Mouse (Mus musculus): ENCODE measurements around the gene Adamtsl4. TPM values are rescaled to one million over a fixed set of nuclear protein-coding genes. Genes with fewer than 3 reads are reported as not detected.

Adamtsl4 gene
- polyA plus RNA-seq, 1 experiment from 2014 or later, result 0.80 TPM

GRCm38 (mm10) chr3:95676745-95677419, 10.8 kb downstream of the Adamtsl4 start:
- Histone ChIP-seq H3K4me1 (ENCODE audit: control insufficient read depth, insufficient read depth, low read length) (no peaks in the 10 kb centered on the region), H3K9me3 (ENCODE audit: control insufficient read depth, low read length) (no peaks in the 10 kb centered on the region), H3K9ac (replicated peaks; ENCODE audit: low read length) (no peak overlapping the region), H3K4me3 (replicated peaks; ENCODE audit: low read depth, low read length) (no peak overlapping the region), H3K27me3 (ENCODE audit: control insufficient read depth, insufficient read depth, low read length) (no peaks in the 10 kb centered on the region), H3K27ac (replicated peaks; ENCODE audit: low read depth, low read length) (no peak overlapping the region), H3K4me2 (ENCODE audit: low read length) (no peak overlapping the region), H3K36me3 (ENCODE audit: control insufficient read depth, insufficient read depth, low read length) (0 out of 2 replicates have a peak, but pooled peaks cover 10% of the 10 kb centered on the region)
- 57% methylated on average over 15 of the region's 15 CpGs for WGBS
- peak; percentile 50 for DNase-seq
- no peak for ATAC-seq (ENCODE audit: low FRiP score, low TSS enrichment)

GRCm38 (mm10) chr3:95675301-95676092, 12.2 kb downstream of the Adamtsl4 start:
- no peaks in the 10 kb centered on the region for H3K4me1 ChIP-seq (ENCODE audit: control insufficient read depth, insufficient read depth, low read length)
- H3K4me2 ChIP-seq (ENCODE audit: low read length), result no peak overlapping the region
- peak; percentile 81 for DNase-seq
- H3K9me3 ChIP-seq (ENCODE audit: control insufficient read depth, low read length), result no peaks in the 10 kb centered on the region
- H3K36me3 ChIP-seq (ENCODE audit: control insufficient read depth, insufficient read depth, low read length), result 0 out of 2 replicates have a peak, but pooled peaks cover 10% of the 10 kb centered on the region
- H3K27me3 ChIP-seq (ENCODE audit: control insufficient read depth, insufficient read depth, low read length), result no peaks in the 10 kb centered on the region
- no peak overlapping the region for H3K9ac ChIP-seq (replicated peaks; ENCODE audit: low read length)
- no peak overlapping the region for H3K4me3 ChIP-seq (replicated peaks; ENCODE audit: low read depth, low read length)
- 0 out of 2 replicates have a peak overlapping the region, but pooled peaks have one; percentile 13 for H3K27ac ChIP-seq (replicated peaks; ENCODE audit: low read depth, low read length)
- WGBS, result 28% methylated on average over 8 of the region's 8 CpGs
- ATAC-seq (ENCODE audit: low FRiP score, low TSS enrichment), result no peak; the same call in 1 of the 2 replicates

GRCm38 (mm10) chr3:95674812-95675211, 12.9 kb downstream of the Adamtsl4 start:
- no peaks in the 10 kb centered on the region for H3K9me3 ChIP-seq (ENCODE audit: control insufficient read depth, low read length)
- H3K36me3 ChIP-seq (ENCODE audit: control insufficient read depth, insufficient read depth, low read length), result 0 out of 2 replicates have a peak, but pooled peaks cover 10% of the 10 kb centered on the region
- no peaks in the 10 kb centered on the region for H3K4me1 ChIP-seq (ENCODE audit: control insufficient read depth, insufficient read depth, low read length)
- H3K4me3 ChIP-seq (replicated peaks; ENCODE audit: low read depth, low read length), result no peak overlapping the region
- ATAC-seq (ENCODE audit: low FRiP score, low TSS enrichment) (no peak), DNase-seq (no peak)
- no peak overlapping the region for H3K9ac ChIP-seq (replicated peaks; ENCODE audit: low read length)
- 43% methylated on average over 6 of the region's 6 CpGs for WGBS
- no peak overlapping the region for H3K27ac ChIP-seq (replicated peaks; ENCODE audit: low read depth, low read length)
- H3K4me2 ChIP-seq (ENCODE audit: low read length), result no peak overlapping the region
- no peaks in the 10 kb centered on the region for H3K27me3 ChIP-seq (ENCODE audit: control insufficient read depth, insufficient read depth, low read length)

GRCm38 (mm10) chr3:95674236-95674635, 13.5 kb downstream of the Adamtsl4 start:
- H3K4me2 ChIP-seq (ENCODE audit: low read length), result no peak overlapping the region
- H3K4me3 ChIP-seq (replicated peaks; ENCODE audit: low read depth, low read length), result no peak overlapping the region
- H3K4me1 ChIP-seq (ENCODE audit: control insufficient read depth, insufficient read depth, low read length), result no peaks in the 10 kb centered on the region
- 0 out of 2 replicates have a peak, but pooled peaks cover 10% of the 10 kb centered on the region for H3K36me3 ChIP-seq (ENCODE audit: control insufficient read depth, insufficient read depth, low read length)
- ATAC-seq (ENCODE audit: low FRiP score, low TSS enrichment), result no peak
- 51% methylated on average over 2 of the region's 2 CpGs for WGBS
- no peak for DNase-seq
- H3K27ac ChIP-seq (replicated peaks; ENCODE audit: low read depth, low read length), result no peak overlapping the region
- H3K27me3 ChIP-seq (ENCODE audit: control insufficient read depth, insufficient read depth, low read length), result no peaks in the 10 kb centered on the region
- no peak overlapping the region for H3K9ac ChIP-seq (replicated peaks; ENCODE audit: low read length)
- H3K9me3 ChIP-seq (ENCODE audit: control insufficient read depth, low read length), result no peaks in the 10 kb centered on the region

GRCm38 (mm10) chr3:95673707-95674211, 14.0 kb downstream of the Adamtsl4 start:
- Histone ChIP-seq H3K9ac (replicated peaks; ENCODE audit: low read length) (no peak overlapping the region), H3K4me1 (ENCODE audit: control insufficient read depth, insufficient read depth, low read length) (no peaks in the 10 kb centered on the region), H3K4me3 (replicated peaks; ENCODE audit: low read depth, low read length) (no peak overlapping the region), H3K4me2 (ENCODE audit: low read length) (no peak overlapping the region), H3K27ac (replicated peaks; ENCODE audit: low read depth, low read length) (no peak overlapping the region), H3K27me3 (ENCODE audit: control insufficient read depth, insufficient read depth, low read length) (no peaks in the 10 kb centered on the region), H3K36me3 (ENCODE audit: control insufficient read depth, insufficient read depth, low read length) (0 out of 2 replicates have a peak, but pooled peaks cover 10% of the 10 kb centered on the region), H3K9me3 (ENCODE audit: control insufficient read depth, low read length) (no peaks in the 10 kb centered on the region)
- 35% methylated on average over 11 of the region's 11 CpGs for WGBS
- DNase-seq (no peak), ATAC-seq (ENCODE audit: low FRiP score, low TSS enrichment) (no peak)

GRCm38 (mm10) chr3:95672861-95673706, 14.6 kb downstream of the Adamtsl4 start:
- no peak overlapping the region for H3K4me3 ChIP-seq (replicated peaks; ENCODE audit: low read depth, low read length)
- no peaks in the 10 kb centered on the region for H3K9me3 ChIP-seq (ENCODE audit: control insufficient read depth, low read length)
- DNase-seq (no peak), ATAC-seq (ENCODE audit: low FRiP score, low TSS enrichment) (no peak)
- 0 out of 2 replicates have a peak, but pooled peaks cover 10% of the 10 kb centered on the region for H3K36me3 ChIP-seq (ENCODE audit: control insufficient read depth, insufficient read depth, low read length)
- no peak overlapping the region for H3K27ac ChIP-seq (replicated peaks; ENCODE audit: low read depth, low read length)
- WGBS, result 60% methylated on average over 10 of the region's 10 CpGs
- no peaks in the 10 kb centered on the region for H3K27me3 ChIP-seq (ENCODE audit: control insufficient read depth, insufficient read depth, low read length)
- H3K4me2 ChIP-seq (ENCODE audit: low read length), result no peak overlapping the region
- 0 out of 2 replicates have a peak, but pooled peaks cover under 1% of the 10 kb centered on the region for H3K4me1 ChIP-seq (ENCODE audit: control insufficient read depth, insufficient read depth, low read length)
- H3K9ac ChIP-seq (replicated peaks; ENCODE audit: low read length), result no peak overlapping the region

GRCm38 (mm10) chr3:95672461-95672860, 15.3 kb downstream of the Adamtsl4 start:
- ATAC-seq (ENCODE audit: low FRiP score, low TSS enrichment), result no peak
- H3K4me1 ChIP-seq (ENCODE audit: control insufficient read depth, insufficient read depth, low read length), result 0 out of 2 replicates have a peak, but pooled peaks cover 3% of the 10 kb centered on the region
- WGBS, result 62% methylated on average over 3 of the region's 3 CpGs
- H3K9me3 ChIP-seq (ENCODE audit: control insufficient read depth, low read length), result no peaks in the 10 kb centered on the region
- DNase-seq, result no peak
- H3K27me3 ChIP-seq (ENCODE audit: control insufficient read depth, insufficient read depth, low read length), result no peaks in the 10 kb centered on the region
- 0 out of 2 replicates have a peak, but pooled peaks cover 10% of the 10 kb centered on the region for H3K36me3 ChIP-seq (ENCODE audit: control insufficient read depth, insufficient read depth, low read length)
- H3K9ac ChIP-seq (replicated peaks; ENCODE audit: low read length), result no peak overlapping the region
- no peak overlapping the region for H3K27ac ChIP-seq (replicated peaks; ENCODE audit: low read depth, low read length)
- H3K4me2 ChIP-seq (ENCODE audit: low read length), result no peak overlapping the region
- no peak overlapping the region for H3K4me3 ChIP-seq (replicated peaks; ENCODE audit: low read depth, low read length)

- Histone ChIP-seq H3K4me3 (replicated peaks; ENCODE audit: low read depth, low read length) (no peak overlapping the region), H3K4me2 (ENCODE audit: low read length) (no peak overlapping the region), H3K27ac (replicated peaks; ENCODE audit: low read depth, low read length) (no peak overlapping the region), H3K9me3 (ENCODE audit: control insufficient read depth, low read length) (no peaks in the 10 kb centered on the region), H3K4me1 (ENCODE audit: control insufficient read depth, insufficient read depth, low read length) (0 out of 2 replicates have a peak, but pooled peaks cover 3% of the 10 kb centered on the region), H3K9ac (replicated peaks; ENCODE audit: low read length) (no peak overlapping the region), H3K36me3 (ENCODE audit: control insufficient read depth, insufficient read depth, low read length) (0 out of 2 replicates have a peak, but pooled peaks cover 10% of the 10 kb centered on the region), H3K27me3 (ENCODE audit: control insufficient read depth, insufficient read depth, low read length) (no peaks in the 10 kb centered on the region)
- WGBS, result 91% methylated on average over 5 of the region's 5 CpGs
- ATAC-seq (ENCODE audit: low FRiP score, low TSS enrichment) (no peak), DNase-seq (no peak)
Measured at GRCm38 (mm10) chr3:95671201-95671600, 16.5 kb downstream of the Adamtsl4 start.

Data from midbrain, embryonic 14.5 days (tissue).